Mouse (Mus musculus) urinary bladder, adult 18-20 months (tissue): Measurements from ENCODE around the gene Ccdc167.

Experiments used
- DNase-seq, 2 experiments: peaks; one replicate each; pipeline ENCODE4 v3.0.0; 2022; ENCODE audit warnings: low spot score in 2 of 2, mixed read lengths in 2 of 2

Ccdc167 gene

GRCm38 (mm10) chr17:29686771-29687170 lies 30.1 kb downstream of the Ccdc167 start:
- DNase-seq = no peak

- DNase-seq = no peak
These were observed 32.6 kb downstream of the Ccdc167 start for GRCm38 (mm10) chr17:29684275-29684674.

GRCm38 (mm10) chr17:29683127-29683526 lies 33.7 kb downstream of the Ccdc167 start:
- DNase-seq = no peak

GRCm38 (mm10) chr17:29682261-29682660 lies 34.6 kb downstream of the Ccdc167 start:
- no peak for DNase-seq

GRCm38 (mm10) chr17:29681669-29682068 lies 35.2 kb downstream of the Ccdc167 start:
- DNase-seq = no peak

GRCm38 (mm10) chr17:29680921-29681320 lies 35.9 kb downstream of the Ccdc167 start:
- no peak for DNase-seq

- DNase-seq = no peak
These were observed 36.7 kb downstream of the Ccdc167 start for GRCm38 (mm10) chr17:29680174-29680573.

- no peak for DNase-seq
These were observed 37.6 kb downstream of the Ccdc167 start for GRCm38 (mm10) chr17:29679038-29679767.

- no peak for DNase-seq
These were observed 38.3 kb downstream of the Ccdc167 start for GRCm38 (mm10) chr17:29678526-29678925.

- no peak for DNase-seq
These were observed 43.5 kb downstream of the Ccdc167 start for GRCm38 (mm10) chr17:29673325-29673724.

GRCm38 (mm10) chr17:29671021-29671420 lies 45.8 kb downstream of the Ccdc167 start:
- DNase-seq = no peak

- DNase-seq = no peak
These were observed 46.9 kb downstream of the Ccdc167 start for GRCm38 (mm10) chr17:29669936-29670335.

GRCm38 (mm10) chr17:29669030-29669429 lies 47.8 kb downstream of the Ccdc167 start:
- DNase-seq = no peak

GRCm38 (mm10) chr17:29668051-29668986 lies 48.5 kb downstream of the Ccdc167 start:
- DNase-seq = no peak

- DNase-seq = no peak
These were observed 54.7 kb downstream of the Ccdc167 start for GRCm38 (mm10) chr17:29662145-29662544.

- DNase-seq = no peak
These were observed 56.0 kb downstream of the Ccdc167 start for GRCm38 (mm10) chr17:29660762-29661391.

GRCm38 (mm10) chr17:29660076-29660761 lies 56.6 kb downstream of the Ccdc167 start, which contains the start of gene Cmtr1:
Cmtr1 (plus strand) TSS chr17:29660595.
- DNase-seq = peak; percentile 96 to 98

GRCm38 (mm10) chr17:29658249-29658648 lies 58.6 kb downstream of the Ccdc167 start:
- no peak for DNase-seq

- DNase-seq = no peak
These were observed 74.6 kb downstream of the Ccdc167 start for GRCm38 (mm10) chr17:29642219-29642618.

- no peak for DNase-seq
These were observed 75.9 kb downstream of the Ccdc167 start for GRCm38 (mm10) chr17:29640971-29641370.

- no peak for DNase-seq
These were observed 78.9 kb downstream of the Ccdc167 start for GRCm38 (mm10) chr17:29637895-29638294.

GRCm38 (mm10) chr17:29637377-29637776 lies 79.5 kb downstream of the Ccdc167 start:
- no peak for DNase-seq
